Mouse (Mus musculus) neural tube, embryonic 11.5 days (tissue): Measurements from ENCODE around the gene Epb41. TPM values are rescaled to one million over a fixed set of nuclear protein-coding genes. Genes with fewer than 3 reads are reported as not detected.

Source experiments
- ATAC-seq: fragments of 200-750 bp; cut with Nextera tagmentation; 2 replicates; pipeline ENCODE4 v1.8.0; 2017; ENCODE audit warnings: moderate number of reproducible peaks, mild to moderate bottlenecking, moderate TSS enrichment, moderate library complexity; ENCODE audit not compliant: insufficient read depth, low FRiP score, low TSS enrichment
- DNase-seq: peaks from one replicate; pipeline ENCODE4 v3.0.0-alpha.2; 2015; ENCODE audit warnings: low spot score
- H3K27ac ChIP-seq: fragments of 300-500 bp; sonication (generic); 2 replicates; pipeline ENCODE4 v1.5.1; 2014; ENCODE audit warnings: low read depth, mild to moderate bottlenecking, low read length
- H3K27me3 ChIP-seq: fragments of 300-500 bp; sonication (generic); 2 replicates; pipeline ENCODE4 v1.6.1; 2014; ENCODE audit warnings: mild to moderate bottlenecking, low read length, mixed read lengths; ENCODE audit not compliant: control insufficient read depth, insufficient read depth
- H3K36me3 ChIP-seq: fragments of 300-500 bp; sonication (generic); 2 replicates; pipeline ENCODE4 v1.6.1; 2014; ENCODE audit warnings: mild to moderate bottlenecking, low read length, moderate library complexity, mixed read lengths; ENCODE audit not compliant: control insufficient read depth, insufficient read depth
- H3K4me1 ChIP-seq: fragments of 300-500 bp; sonication (generic); 2 replicates; pipeline ENCODE4 v1.6.1; 2014; ENCODE audit warnings: low read length, mixed read lengths; ENCODE audit not compliant: control insufficient read depth, insufficient read depth
- H3K4me2 ChIP-seq: fragments of 300-500 bp; sonication (generic); 2 replicates; pipeline ENCODE4 v1.6.1; 2014; ENCODE audit warnings: low read depth, mild to moderate bottlenecking, moderate library complexity
- H3K4me3 ChIP-seq: fragments of 300-500 bp; sonication (generic); 2 replicates; pipeline ENCODE4 v1.5.1; 2014; ENCODE audit warnings: low read depth, low read length
- H3K9ac ChIP-seq: fragments of 300-500 bp; sonication (generic); 2 replicates; pipeline ENCODE4 v1.6.1; 2014; ENCODE audit warnings: mild to moderate bottlenecking, low read length
- H3K9me3 ChIP-seq: fragments of 300-500 bp; sonication (generic); 2 replicates; pipeline ENCODE4 v1.6.1; 2016; ENCODE audit warnings: low read length; ENCODE audit not compliant: control insufficient read depth
- WGBS: fragments of 180-500 bp; shearing (Covaris S2); extraction: QIAGEN DNeasy Blood & Tissue Kit; methylation state at CpG from one replicate; pipeline ENCODE4 v1.1.7; 2014; 5-methylcytosine and 5-hydroxymethylcytosine counted together
- polyA plus RNA-seq: library from polyadenylated mRNA; unstranded; fragments of >200 nt; fragmentation: Nextera tagmentation; extraction: Ambion mirVana; gene quantifications from 2 replicates; pipeline ENCODE4 v1.2.1, GENCODE M21; 2014

The Epb41 gene
- polyA plus RNA-seq = 200 and 203 TPM in 2 replicates

DNA sequence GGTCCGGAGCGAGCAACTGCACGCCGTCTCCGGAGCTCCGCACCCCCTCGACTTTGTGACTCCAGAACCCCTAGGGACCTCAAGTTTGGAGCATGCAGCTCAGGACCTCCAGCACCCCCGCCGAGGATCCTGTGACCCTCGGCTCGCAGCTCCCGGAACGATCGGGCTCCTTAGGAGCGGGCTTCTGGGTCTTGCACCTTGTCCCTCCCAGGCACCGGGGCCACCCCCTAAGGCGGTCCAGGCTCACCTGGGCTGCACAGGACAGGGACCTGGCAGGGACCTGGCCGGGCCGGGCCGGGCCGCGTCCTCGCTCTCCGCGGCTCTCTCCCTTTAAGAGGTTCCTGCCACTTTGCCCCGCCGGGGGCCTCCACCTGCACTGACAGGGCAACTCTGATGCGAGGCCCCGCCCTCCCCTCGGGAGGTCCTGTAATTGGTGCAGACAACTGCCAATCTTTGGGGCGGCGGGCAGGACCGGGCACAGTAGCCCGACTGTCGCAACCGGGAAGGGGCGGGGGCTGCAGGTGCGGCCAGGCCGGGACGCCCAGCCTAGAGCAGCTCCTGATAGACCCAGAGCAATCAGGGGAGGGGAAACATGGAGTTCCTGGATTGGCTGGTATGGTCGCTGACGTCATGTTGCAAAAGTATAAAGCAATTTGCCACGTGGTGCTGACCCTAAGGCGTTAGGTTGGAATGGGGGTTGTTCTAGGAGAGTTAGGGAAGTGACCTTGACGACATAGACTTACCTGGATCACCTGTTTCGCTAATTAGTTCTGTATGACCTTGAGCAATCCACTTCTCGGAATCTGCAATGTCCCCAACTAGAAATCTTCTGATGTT is at the start of gene Epb41:
TSS of gene Epb41 (minus strand) at position 389 of the 837 bp plus-strand sequence.
- Histone ChIP-seq H3K36me3 (no peaks in the 10 kb centered on the region), H3K9me3 (no peaks in the 10 kb centered on the region), H3K27me3 (no peaks in the 10 kb centered on the region), H3K9ac (peak within 1 kb of the TSS; percentile 73), H3K27ac (0 out of 2 replicates have a peak within 1 kb of the TSS, but pooled peaks have one; percentile 23), H3K4me2 (peak within 1 kb of the TSS; percentile 100), H3K4me1 (0 out of 2 replicates have a peak, but pooled peaks cover 3% of the 10 kb centered on the region), H3K4me3 (peak within 1 kb of the TSS; percentile 76)
- DNase-seq (peak; percentile 94), ATAC-seq (peak; percentile 94)
- WGBS = 2% methylated on average over 47 of the region's 47 CpGs

DNA sequence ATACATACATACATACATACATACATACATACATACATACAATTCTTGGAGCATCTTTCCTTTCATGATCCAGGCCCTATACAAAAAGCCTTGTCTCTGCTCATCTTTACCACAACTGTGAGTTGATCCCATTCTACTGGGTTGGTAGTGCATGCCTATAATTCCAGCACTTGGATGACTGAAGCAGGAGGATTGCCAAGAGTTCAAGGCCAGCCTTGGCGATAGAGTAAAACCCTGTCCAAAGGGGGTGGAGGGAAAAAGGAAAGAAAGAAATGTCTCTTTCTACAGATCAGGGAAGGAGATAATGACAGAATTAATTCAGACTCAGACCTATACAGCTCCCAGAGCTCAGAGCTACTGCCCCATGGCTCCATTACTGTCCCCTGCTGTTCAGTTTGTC is 48.0 kb upstream of the Epb41 start:
- Histone ChIP-seq H3K27ac (no peak overlapping the region), H3K4me2 (no peak overlapping the region), H3K27me3 (no peaks in the 10 kb centered on the region), H3K9ac (no peak overlapping the region), H3K9me3 (no peaks in the 10 kb centered on the region), H3K36me3 (no peaks in the 10 kb centered on the region), H3K4me3 (no peak overlapping the region), H3K4me1 (no peaks in the 10 kb centered on the region)
- DNase-seq (no peak), ATAC-seq (no peak)
- 88% methylated on average over 1 of the region's 1 CpGs for WGBS

DNA sequence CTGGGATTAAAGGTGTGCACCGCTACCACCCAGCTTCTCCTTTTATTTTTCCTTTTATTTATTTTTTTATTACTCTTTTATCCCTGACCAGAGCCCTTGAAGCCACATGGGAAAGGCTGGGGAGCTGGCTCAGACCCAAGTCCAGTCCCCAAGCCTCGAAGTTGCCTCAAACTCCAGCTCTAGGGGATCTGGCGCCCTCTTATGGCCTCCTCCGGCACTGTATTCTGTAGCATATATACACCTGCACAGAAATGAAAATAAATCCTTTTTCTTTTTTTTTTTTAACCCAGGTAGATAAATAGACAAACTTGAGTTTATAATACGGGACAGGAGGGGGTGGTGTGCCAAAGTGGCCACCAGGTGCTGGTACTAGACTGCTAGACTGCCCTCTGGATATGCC is 46.6 kb upstream of the Epb41 start:
- Histone ChIP-seq H3K27ac (no peak overlapping the region), H3K27me3 (no peaks in the 10 kb centered on the region), H3K4me2 (no peak overlapping the region), H3K36me3 (no peaks in the 10 kb centered on the region), H3K9ac (no peak overlapping the region), H3K4me1 (no peaks in the 10 kb centered on the region), H3K9me3 (no peaks in the 10 kb centered on the region), H3K4me3 (no peak overlapping the region)
- ATAC-seq = no peak
- WGBS = 75% methylated on average over 5 of the region's 5 CpGs
- no peak for DNase-seq

DNA sequence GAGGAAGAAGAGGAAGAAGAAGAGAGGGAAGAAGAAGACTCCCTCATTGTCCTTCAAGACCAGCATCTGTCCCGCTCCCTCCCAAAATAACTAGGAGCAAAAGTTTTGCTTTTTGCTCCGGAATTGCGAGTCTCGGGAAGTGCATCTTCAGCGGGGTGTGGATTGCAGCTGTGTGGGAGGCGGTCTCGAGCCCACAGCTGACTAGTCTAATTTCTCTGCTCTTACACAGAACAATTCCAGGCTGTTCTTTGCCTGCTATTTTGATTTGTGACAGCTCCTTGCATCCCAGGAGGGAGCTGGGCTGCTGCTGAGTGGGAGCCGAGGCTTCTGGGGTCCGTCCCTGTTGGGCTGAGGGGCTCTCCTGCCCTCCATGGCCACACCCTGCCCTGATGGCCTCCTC is 44.4 kb upstream of the Epb41 start:
- Histone ChIP-seq H3K9ac (no peak overlapping the region), H3K27me3 (no peaks in the 10 kb centered on the region), H3K4me1 (no peaks in the 10 kb centered on the region), H3K27ac (no peak overlapping the region), H3K9me3 (no peaks in the 10 kb centered on the region), H3K4me2 (no peak overlapping the region), H3K36me3 (no peaks in the 10 kb centered on the region), H3K4me3 (no peak overlapping the region)
- DNase-seq (no peak), ATAC-seq (no peak)
- WGBS = 60% methylated on average over 9 of the region's 9 CpGs

DNA sequence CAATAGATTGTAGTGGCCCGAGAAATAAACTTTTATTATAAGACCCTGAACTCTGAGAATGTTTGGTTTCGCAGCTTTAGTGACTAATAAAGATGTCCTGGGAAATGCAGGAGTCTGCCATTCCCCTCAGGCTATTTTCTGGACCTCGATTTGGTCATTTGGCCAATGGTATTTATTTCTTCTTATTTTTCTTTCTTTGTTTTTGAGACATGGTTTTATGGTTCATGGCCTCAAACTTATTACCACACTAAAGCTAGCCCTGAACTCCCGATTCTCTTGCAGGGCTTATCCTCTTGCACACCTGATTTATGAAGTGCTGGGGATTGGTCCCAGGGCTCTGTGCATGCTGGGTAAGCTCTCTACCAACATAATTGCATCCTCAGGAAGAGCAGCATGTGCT is 41.2 kb upstream of the Epb41 start:
- no peaks in the 10 kb centered on the region for H3K27me3 ChIP-seq
- H3K9ac ChIP-seq = no peak overlapping the region
- no peak for DNase-seq
- no peak overlapping the region for H3K27ac ChIP-seq
- ATAC-seq = no peak
- WGBS = 82% methylated on average over 4 of the region's 4 CpGs
- no peak overlapping the region for H3K4me2 ChIP-seq
- H3K9me3 ChIP-seq = no peaks in the 10 kb centered on the region
- H3K36me3 ChIP-seq = no peaks in the 10 kb centered on the region
- no peak overlapping the region for H3K4me3 ChIP-seq
- 0 out of 2 replicates have a peak, but pooled peaks cover 5% of the 10 kb centered on the region for H3K4me1 ChIP-seq

DNA sequence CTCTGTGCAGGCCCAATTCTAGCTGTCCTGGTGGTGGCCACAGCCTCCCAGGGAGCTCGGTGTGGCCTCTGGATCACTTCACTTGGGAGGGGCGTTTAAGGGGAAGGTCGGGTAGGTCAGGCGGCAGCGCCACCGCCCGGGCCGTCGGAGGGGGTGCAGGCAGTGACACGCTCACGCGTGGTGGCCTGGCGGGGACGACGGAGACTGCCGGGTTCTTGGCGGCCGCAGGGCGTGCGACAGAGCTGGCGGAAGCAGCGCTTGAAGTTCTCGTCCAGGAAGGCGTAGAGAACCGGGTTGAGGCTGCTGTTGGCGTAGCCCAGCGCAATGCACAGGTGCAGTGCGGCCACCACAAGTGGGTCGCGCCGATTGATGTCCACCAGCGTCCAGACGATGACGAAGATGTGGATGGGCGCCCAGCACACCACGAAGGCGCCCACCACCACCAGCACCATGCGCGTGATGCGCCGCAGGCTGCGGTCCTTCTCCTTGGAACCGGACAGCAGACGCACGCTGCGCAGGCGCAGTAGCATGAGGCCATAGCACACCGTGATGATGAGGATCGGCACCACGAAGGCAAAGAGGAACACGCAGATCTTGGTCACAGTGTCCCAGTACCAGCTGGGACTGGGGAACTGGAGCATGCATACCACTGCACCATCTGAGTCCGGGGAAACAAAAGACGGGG is 38.4 kb upstream of the Epb41 start:
- no peaks in the 10 kb centered on the region for H3K27me3 ChIP-seq
- peak overlapping the region; percentile 24 for H3K4me3 ChIP-seq
- H3K36me3 ChIP-seq = no peaks in the 10 kb centered on the region
- H3K9me3 ChIP-seq = no peaks in the 10 kb centered on the region
- peak; percentile 49 for DNase-seq
- 0 out of 2 replicates have a peak, but pooled peaks cover 10% of the 10 kb centered on the region for H3K4me1 ChIP-seq
- ATAC-seq = no peak
- peak overlapping the region; percentile 42 for H3K4me2 ChIP-seq
- H3K9ac ChIP-seq = peak overlapping the region; percentile 30; the same call in 1 of the 2 replicates
- 37% methylated on average over 53 of the region's 53 CpGs for WGBS
- no peak overlapping the region for H3K27ac ChIP-seq

DNA sequence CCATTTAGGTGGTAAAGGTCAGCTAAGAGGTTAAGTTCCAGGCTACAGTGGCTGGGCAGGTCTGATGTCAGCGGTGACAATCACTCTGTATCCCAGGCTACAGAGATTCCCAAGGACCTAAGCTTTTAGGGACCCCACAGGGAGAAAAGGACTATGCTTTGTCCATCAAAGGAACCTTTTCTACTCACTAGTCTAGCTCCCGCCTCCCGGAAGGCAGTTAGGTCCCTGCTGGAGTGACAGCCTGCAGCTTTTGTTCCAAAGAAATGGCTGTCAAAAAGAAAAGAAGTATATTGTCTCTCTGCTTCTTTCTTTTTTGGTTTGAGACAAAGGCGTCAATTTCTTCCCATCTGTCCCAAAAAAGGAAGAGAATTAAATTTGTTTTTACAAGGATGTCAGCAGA is 36.1 kb upstream of the Epb41 start:
- ATAC-seq (no peak), DNase-seq (no peak)
- H3K27me3 ChIP-seq = no peaks in the 10 kb centered on the region
- no peak overlapping the region for H3K4me2 ChIP-seq
- H3K36me3 ChIP-seq = no peaks in the 10 kb centered on the region
- H3K4me1 ChIP-seq = 0 out of 2 replicates have a peak, but pooled peaks cover 10% of the 10 kb centered on the region
- no peaks in the 10 kb centered on the region for H3K9me3 ChIP-seq
- no peak overlapping the region for H3K27ac ChIP-seq
- H3K4me3 ChIP-seq = no peak overlapping the region
- H3K9ac ChIP-seq = no peak overlapping the region
- 32% methylated on average over 4 of the region's 4 CpGs for WGBS

DNA sequence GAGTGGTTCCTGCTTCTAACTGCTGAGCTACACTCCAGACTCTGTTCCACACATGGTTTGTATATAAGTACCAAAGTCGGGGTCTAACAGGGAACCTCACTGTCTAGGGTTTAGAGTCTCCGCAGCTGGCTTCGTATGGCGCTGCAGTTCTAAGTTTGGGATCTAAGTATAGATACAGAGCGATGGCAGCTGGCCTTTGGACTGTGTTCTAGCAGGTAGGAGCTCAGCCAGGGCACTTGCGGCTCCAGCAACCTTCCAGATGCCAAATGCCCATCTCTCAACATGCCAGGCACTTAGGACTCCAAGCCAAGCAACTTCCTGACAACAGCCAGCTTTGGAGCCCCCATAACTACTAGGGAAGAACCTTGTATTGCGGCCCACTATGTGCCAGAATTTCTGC is 33.1 kb upstream of the Epb41 start:
- Histone ChIP-seq H3K4me3 (no peak overlapping the region), H3K27ac (no peak overlapping the region), H3K9ac (no peak overlapping the region), H3K4me1 (0 out of 2 replicates have a peak, but pooled peaks cover 4% of the 10 kb centered on the region), H3K36me3 (no peaks in the 10 kb centered on the region), H3K27me3 (no peaks in the 10 kb centered on the region), H3K4me2 (no peak overlapping the region), H3K9me3 (no peaks in the 10 kb centered on the region)
- WGBS = 93% methylated on average over 7 of the region's 7 CpGs
- DNase-seq = no peak
- ATAC-seq = no peak
